Mouse (Mus musculus): Measurements from ENCODE around the gene Coro6.

- no peak for TF ChIP-seq CTCF (IDR thresholded peaks at IDR 0.05)
- no peak for TF ChIP-seq EP300 (IDR thresholded peaks at IDR 0.05)
Measured at GRCm38 (mm10) chr11:77461856-77462255, 355 bp upstream of the Coro6 start.
